Mouse (Mus musculus): ENCODE measurements around the gene Casp12. TPM values are rescaled to one million over a fixed set of nuclear protein-coding genes. Genes with fewer than 3 reads are reported as not detected.

The Casp12 gene
- 2.6 and 3.9 TPM in 2 replicates for polyA plus RNA-seq (2012; rRNA removed)

- WGBS, result 71% methylated on average over 4 of the region's 4 CpGs
- no peak within 1 kb of the TSS for H3K4me3 ChIP-seq (replicated peaks; ENCODE audit: insufficient read depth, low read depth, low read length)
- TF ChIP-seq CTCF (IDR thresholded peaks at IDR 0.05; ENCODE audit: borderline replicate concordance, insufficient read depth, low read depth, low read length), result no peak
- TF ChIP-seq POLR2A (IDR thresholded peaks at IDR 0.05; ENCODE audit: borderline replicate concordance, insufficient read depth, low read length), result no peak
- no peak for DNase-seq
- no peaks in the 10 kb centered on the region for H3K27me3 ChIP-seq (ENCODE audit: control insufficient read depth, insufficient read depth, low read length)
- H3K27ac ChIP-seq (ENCODE audit: insufficient read depth, low read length), result no peak within 1 kb of the TSS
- no peaks in the 10 kb centered on the region for H3K4me1 ChIP-seq (ENCODE audit: control insufficient read depth, insufficient read depth, low read length)
These were observed at the start of gene Casp12 for GRCm38 (mm10) chr9:5345291-5345898. Gene Casp12 (plus strand): TSS chr9:5345430.

- TF ChIP-seq CTCF (IDR thresholded peaks at IDR 0.05; ENCODE audit: borderline replicate concordance, insufficient read depth, low read depth, low read length) (no peak), POLR2A (IDR thresholded peaks at IDR 0.05; ENCODE audit: borderline replicate concordance, insufficient read depth, low read length) (no peak)
- Histone ChIP-seq H3K4me3 (replicated peaks; ENCODE audit: insufficient read depth, low read depth, low read length) (no peak overlapping the region), H3K27ac (ENCODE audit: insufficient read depth, low read length) (no peak overlapping the region), H3K27me3 (ENCODE audit: control insufficient read depth, insufficient read depth, low read length) (no peaks in the 10 kb centered on the region), H3K4me1 (ENCODE audit: control insufficient read depth, insufficient read depth, low read length) (no peaks in the 10 kb centered on the region)
- 82% methylated on average over 2 of the region's 2 CpGs for WGBS
- DNase-seq, result no peak
These were observed 48.6 kb upstream of the Casp12 start for GRCm38 (mm10) chr9:5296354-5297237.

GRCm38 (mm10) chr9:5298329-5299131, 46.7 kb upstream of the Casp12 start, which contains the start of gene Casp1:
Gene Casp1 (plus strand): TSS chr9:5298517.
- no peaks in the 10 kb centered on the region for H3K27me3 ChIP-seq (ENCODE audit: control insufficient read depth, insufficient read depth, low read length)
- DNase-seq, result no peak
- TF ChIP-seq POLR2A (IDR thresholded peaks at IDR 0.05; ENCODE audit: borderline replicate concordance, insufficient read depth, low read length) (no peak), CTCF (IDR thresholded peaks at IDR 0.05; ENCODE audit: borderline replicate concordance, insufficient read depth, low read depth, low read length) (no peak)
- no peak within 1 kb of the TSS for H3K4me3 ChIP-seq (replicated peaks; ENCODE audit: insufficient read depth, low read depth, low read length)
- no peak within 1 kb of the TSS for H3K27ac ChIP-seq (ENCODE audit: insufficient read depth, low read length)
- H3K4me1 ChIP-seq (ENCODE audit: control insufficient read depth, insufficient read depth, low read length), result no peaks in the 10 kb centered on the region
- 63% methylated on average over 11 of the region's 11 CpGs for WGBS

GRCm38 (mm10) chr9:5299132-5299381, 46.2 kb upstream of the Casp12 start:
- no peak overlapping the region for H3K27ac ChIP-seq (ENCODE audit: insufficient read depth, low read length)
- no peak for DNase-seq
- H3K4me3 ChIP-seq (replicated peaks; ENCODE audit: insufficient read depth, low read depth, low read length), result no peak overlapping the region
- no peaks in the 10 kb centered on the region for H3K27me3 ChIP-seq (ENCODE audit: control insufficient read depth, insufficient read depth, low read length)
- no peaks in the 10 kb centered on the region for H3K4me1 ChIP-seq (ENCODE audit: control insufficient read depth, insufficient read depth, low read length)
- no peak for TF ChIP-seq POLR2A (IDR thresholded peaks at IDR 0.05; ENCODE audit: borderline replicate concordance, insufficient read depth, low read length)
- no peak for TF ChIP-seq CTCF (IDR thresholded peaks at IDR 0.05; ENCODE audit: borderline replicate concordance, insufficient read depth, low read depth, low read length)
- WGBS, result 88% methylated on average over 2 of the region's 2 CpGs

- 78% methylated on average over 5 of the region's 5 CpGs for WGBS
- H3K4me3 ChIP-seq (replicated peaks; ENCODE audit: insufficient read depth, low read depth, low read length), result no peak within 1 kb of the TSS
These were observed 36.7 kb upstream of the Casp12 start, which contains the start of gene Casp4 for GRCm38 (mm10) chr9:5308561-5308960. Gene Casp4 (plus strand): TSS chr9:5308828.

DNA sequence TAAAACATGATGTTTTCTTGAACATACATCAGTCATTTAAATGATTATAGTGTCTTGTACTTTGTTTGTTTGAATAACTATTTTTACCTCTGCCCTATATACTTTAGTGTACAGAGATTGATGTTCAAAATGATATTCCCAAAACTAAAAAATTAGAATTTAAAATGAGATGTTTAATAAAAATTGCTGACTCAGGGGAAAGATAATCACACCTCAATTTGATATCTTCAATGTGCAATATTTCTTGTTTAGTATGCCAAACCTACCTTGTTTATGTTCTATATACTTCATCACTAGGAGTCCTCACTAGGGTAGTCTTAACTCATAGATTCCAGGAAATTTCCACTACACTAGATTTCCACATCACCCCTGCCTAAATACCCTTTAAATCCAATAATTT, 35.1 kb upstream of the Casp12 start:
- H3K4me3 ChIP-seq (replicated peaks; ENCODE audit: insufficient read depth, low read depth, low read length), result no peak overlapping the region
- H3K27me3 ChIP-seq (ENCODE audit: control insufficient read depth, insufficient read depth, low read length), result no peaks in the 10 kb centered on the region
- TF ChIP-seq CTCF (IDR thresholded peaks at IDR 0.05; ENCODE audit: borderline replicate concordance, insufficient read depth, low read depth, low read length), result no peak
- no peak for TF ChIP-seq POLR2A (IDR thresholded peaks at IDR 0.05; ENCODE audit: borderline replicate concordance, insufficient read depth, low read length)
- no peak overlapping the region for H3K27ac ChIP-seq (ENCODE audit: insufficient read depth, low read length)
- no peaks in the 10 kb centered on the region for H3K4me1 ChIP-seq (ENCODE audit: control insufficient read depth, insufficient read depth, low read length)
- no peak for DNase-seq

More at GRCm38 (mm10) chr9:5308561-5308960, 36.7 kb upstream of the Casp12 start, which contains the start of gene Casp4:
- H3K27ac ChIP-seq (ENCODE audit: insufficient read depth, low read length), result no peak within 1 kb of the TSS
- TF ChIP-seq CTCF (IDR thresholded peaks at IDR 0.05; ENCODE audit: borderline replicate concordance, insufficient read depth, low read depth, low read length) (no peak), POLR2A (IDR thresholded peaks at IDR 0.05; ENCODE audit: borderline replicate concordance, insufficient read depth, low read length) (no peak)
- no peak for DNase-seq
- H3K4me1 ChIP-seq (ENCODE audit: control insufficient read depth, insufficient read depth, low read length), result no peaks in the 10 kb centered on the region
- no peaks in the 10 kb centered on the region for H3K27me3 ChIP-seq (ENCODE audit: control insufficient read depth, insufficient read depth, low read length)

- H3K4me3 ChIP-seq (replicated peaks; ENCODE audit: insufficient read depth, low read depth, low read length), result no peak overlapping the region
- no peak for DNase-seq
- 70% methylated on average over 4 of the region's 4 CpGs for WGBS
- H3K27me3 ChIP-seq (ENCODE audit: control insufficient read depth, insufficient read depth, low read length), result no peaks in the 10 kb centered on the region
- TF ChIP-seq CTCF (IDR thresholded peaks at IDR 0.05; ENCODE audit: borderline replicate concordance, insufficient read depth, low read depth, low read length) (no peak), POLR2A (IDR thresholded peaks at IDR 0.05; ENCODE audit: borderline replicate concordance, insufficient read depth, low read length) (no peak)
- no peaks in the 10 kb centered on the region for H3K4me1 ChIP-seq (ENCODE audit: control insufficient read depth, insufficient read depth, low read length)
- no peak overlapping the region for H3K27ac ChIP-seq (ENCODE audit: insufficient read depth, low read length)
These were observed 33.8 kb upstream of the Casp12 start for GRCm38 (mm10) chr9:5311435-5311834.

Measured in cerebellum, adult 2 months (tissue).